Mouse (Mus musculus): Measurements from ENCODE around the gene Tnnc2.

The Tnnc2 gene

GRCm38 (mm10) chr2:164777246-164778014 is 2.3 kb downstream of the Tnnc2 start:
- ATAC-seq (ENCODE audit: insufficient number of reproducible peaks, low FRiP score, low TSS enrichment): no peak

- ATAC-seq (ENCODE audit: insufficient number of reproducible peaks, low FRiP score, low TSS enrichment): no peak
Measured at GRCm38 (mm10) chr2:164776801-164777200, 3.0 kb downstream of the Tnnc2 start.

DNA sequence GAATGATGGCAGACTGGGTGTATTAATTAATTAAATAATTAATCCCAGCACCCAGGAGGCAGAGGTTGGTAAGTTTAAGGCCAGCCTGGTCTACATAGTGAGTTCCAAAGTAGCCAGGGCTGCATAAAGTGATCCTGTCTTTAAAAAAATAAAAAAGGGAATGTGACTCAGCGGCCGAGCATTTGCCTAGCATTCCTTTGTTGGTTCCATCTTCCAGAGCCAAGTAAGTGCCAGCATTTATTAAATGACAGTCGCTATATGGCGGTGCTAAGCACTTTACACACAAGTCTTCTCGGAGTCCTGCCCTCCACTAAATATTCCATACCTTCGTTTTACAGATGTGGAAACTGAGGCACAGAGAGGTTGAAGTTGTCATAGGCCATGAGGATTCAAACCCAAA is 3.6 kb downstream of the Tnnc2 start:
- no peak for ATAC-seq (ENCODE audit: insufficient number of reproducible peaks, low FRiP score, low TSS enrichment)

DNA sequence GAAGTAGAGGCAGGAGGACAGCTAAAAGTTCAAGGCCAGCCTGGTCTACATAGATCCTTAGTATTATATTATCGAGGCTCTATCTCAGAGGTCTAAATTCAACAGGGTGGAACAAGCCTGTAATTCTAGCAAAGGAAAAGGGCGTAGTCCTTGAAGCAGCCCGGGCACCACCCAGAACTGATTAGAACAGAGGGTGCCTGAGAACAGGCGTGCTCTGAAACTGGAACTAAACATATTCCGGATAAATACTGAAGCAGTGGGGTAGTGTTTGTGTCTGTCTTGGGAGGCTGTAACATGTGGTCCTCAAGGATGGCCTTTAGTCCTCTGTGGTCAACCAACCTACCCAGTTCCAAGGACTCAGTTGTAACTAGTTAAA is 5.8 kb downstream of the Tnnc2 start:
- ATAC-seq (ENCODE audit: insufficient number of reproducible peaks, low FRiP score, low TSS enrichment): no peak

GRCm38 (mm10) chr2:164773229-164773988 is 6.4 kb downstream of the Tnnc2 start:
- no peak for ATAC-seq (ENCODE audit: insufficient number of reproducible peaks, low FRiP score, low TSS enrichment)

GRCm38 (mm10) chr2:164771123-164771522 is 8.6 kb downstream of the Tnnc2 start:
- ATAC-seq (ENCODE audit: insufficient number of reproducible peaks, low FRiP score, low TSS enrichment): no peak

- no peak for ATAC-seq (ENCODE audit: insufficient number of reproducible peaks, low FRiP score, low TSS enrichment)
Measured at GRCm38 (mm10) chr2:164770279-164770678, 9.5 kb downstream of the Tnnc2 start.

GRCm38 (mm10) chr2:164769258-164770037 is 10.3 kb downstream of the Tnnc2 start, which contains the start of gene Ube2c:
Gene Ube2c (plus strand): TSS chr2:164769898.
- ATAC-seq (ENCODE audit: insufficient number of reproducible peaks, low FRiP score, low TSS enrichment): peak; percentile 100

- ATAC-seq (ENCODE audit: insufficient number of reproducible peaks, low FRiP score, low TSS enrichment): no peak
Measured at GRCm38 (mm10) chr2:164767812-164768540, 11.8 kb downstream of the Tnnc2 start.

- ATAC-seq (ENCODE audit: insufficient number of reproducible peaks, low FRiP score, low TSS enrichment): no peak
Measured at GRCm38 (mm10) chr2:164765841-164766240, 13.9 kb downstream of the Tnnc2 start.

GRCm38 (mm10) chr2:164762593-164762992 is 17.2 kb downstream of the Tnnc2 start:
- no peak for ATAC-seq (ENCODE audit: insufficient number of reproducible peaks, low FRiP score, low TSS enrichment)

DNA sequence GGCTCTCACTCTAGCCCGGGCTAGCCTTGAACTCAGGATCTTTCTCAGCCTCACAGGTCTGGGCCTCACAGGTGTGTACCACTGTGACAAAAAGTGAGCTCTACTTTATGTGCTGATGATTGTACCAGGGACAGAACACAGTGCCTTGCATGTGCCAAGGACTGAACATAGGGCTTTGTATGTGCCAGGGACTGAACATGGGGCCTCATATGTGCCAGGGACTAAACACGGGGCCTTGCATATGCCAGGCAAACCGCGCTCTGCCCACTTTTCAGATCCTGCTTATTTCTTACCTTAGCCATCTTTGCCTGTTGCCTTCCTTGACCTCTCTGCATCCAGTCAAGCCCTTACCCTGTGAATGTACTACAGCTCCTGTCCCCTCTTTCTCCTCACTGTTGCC is 17.8 kb downstream of the Tnnc2 start:
- ATAC-seq (ENCODE audit: insufficient number of reproducible peaks, low FRiP score, low TSS enrichment): no peak

DNA sequence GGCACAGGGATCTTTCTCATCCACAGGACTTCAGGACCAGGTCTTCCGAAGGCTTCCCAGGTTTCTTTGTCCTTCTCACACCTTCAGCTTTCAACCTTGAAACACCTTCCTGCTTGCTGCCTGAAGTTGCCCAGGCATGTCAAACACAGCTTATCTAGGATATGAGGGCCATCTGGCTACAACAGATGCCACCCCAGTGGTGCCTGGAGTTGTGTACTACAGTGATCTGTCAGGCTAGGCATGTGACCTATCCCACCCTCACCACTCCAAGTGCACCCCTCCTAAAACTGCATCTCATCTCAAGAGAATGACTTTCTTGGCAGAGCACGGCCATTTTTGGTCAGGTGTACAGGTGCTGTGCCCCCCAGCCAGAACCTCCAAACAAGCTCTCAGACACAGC is 18.3 kb downstream of the Tnnc2 start:
- ATAC-seq (ENCODE audit: insufficient number of reproducible peaks, low FRiP score, low TSS enrichment): no peak

DNA sequence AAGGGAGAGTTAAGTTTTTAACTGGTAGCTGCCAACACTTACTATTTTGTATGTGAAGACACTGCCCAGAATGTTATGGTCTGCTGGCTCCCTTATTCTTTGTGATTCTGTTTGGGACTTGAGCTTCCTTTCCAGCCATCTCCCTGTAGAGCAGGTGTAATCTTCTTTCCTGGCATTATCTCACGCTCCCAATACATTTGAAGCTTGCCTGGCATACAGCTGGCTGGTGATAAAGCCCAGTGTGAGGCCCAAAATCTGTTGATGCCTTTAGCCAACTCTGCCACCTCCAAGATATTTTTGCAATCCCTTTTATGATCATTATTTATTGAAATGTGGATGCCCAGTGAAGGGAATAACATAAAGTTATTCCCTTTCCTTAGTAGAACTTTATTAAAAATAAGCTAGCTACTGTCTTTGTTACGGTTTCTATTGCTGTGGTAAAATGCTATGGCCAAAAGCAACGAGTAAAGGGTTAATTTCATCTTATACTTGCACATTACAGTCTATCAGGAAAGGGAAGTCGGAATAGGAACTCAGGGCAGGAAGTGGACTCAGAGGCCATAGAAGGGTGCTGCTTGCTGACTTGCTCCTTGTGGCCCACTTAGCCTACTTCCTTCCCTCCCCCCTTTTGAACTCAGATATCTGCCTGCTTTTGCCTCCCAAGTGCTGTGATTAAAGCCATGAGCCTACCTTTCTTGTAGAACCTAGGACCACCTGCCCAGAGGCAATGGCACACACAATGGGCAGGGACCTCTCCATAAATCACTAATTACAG is 19.5 kb downstream of the Tnnc2 start:
- no peak for ATAC-seq (ENCODE audit: insufficient number of reproducible peaks, low FRiP score, low TSS enrichment)

DNA sequence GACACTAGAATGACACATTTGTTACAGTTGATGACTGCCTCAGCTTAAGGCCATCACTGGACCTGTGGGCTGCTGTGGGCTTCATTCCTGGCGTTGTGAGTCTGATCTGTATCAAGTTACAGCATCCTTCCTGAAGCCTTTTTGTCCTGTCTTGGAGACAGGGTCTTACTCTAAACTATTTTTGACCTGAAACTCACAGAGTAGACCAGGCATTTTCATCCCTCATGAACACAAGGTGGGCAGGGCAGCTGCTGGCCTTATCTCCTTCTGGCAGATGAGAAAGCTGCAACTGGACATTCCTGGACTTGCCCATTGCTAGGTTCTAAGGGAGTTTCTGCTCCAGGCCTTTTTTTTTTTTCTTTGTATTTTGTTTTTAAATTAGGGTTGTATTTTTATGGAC is 21.1 kb downstream of the Tnnc2 start:
- no peak for ATAC-seq (ENCODE audit: insufficient number of reproducible peaks, low FRiP score, low TSS enrichment)

DNA sequence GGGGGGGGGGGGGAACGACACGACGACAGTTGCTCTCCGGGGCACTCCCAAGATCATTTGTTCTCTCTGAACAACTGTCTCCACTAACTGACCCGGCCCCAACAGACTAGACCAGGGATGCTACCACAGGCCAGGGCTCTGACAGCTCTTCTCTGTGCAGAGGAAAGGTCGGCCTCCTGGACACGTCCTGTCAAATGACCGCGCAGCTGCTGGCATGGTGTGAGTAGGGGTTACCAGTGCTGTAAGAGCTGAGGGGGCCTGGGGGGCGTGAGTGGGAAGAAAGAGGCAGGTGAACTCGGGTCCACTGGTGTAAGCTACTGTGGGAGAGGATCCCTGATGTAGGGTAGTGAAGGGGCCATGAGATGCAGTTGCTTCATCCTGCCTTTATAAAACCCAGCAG is 21.9 kb downstream of the Tnnc2 start:
- no peak for ATAC-seq (ENCODE audit: insufficient number of reproducible peaks, low FRiP score, low TSS enrichment)

DNA sequence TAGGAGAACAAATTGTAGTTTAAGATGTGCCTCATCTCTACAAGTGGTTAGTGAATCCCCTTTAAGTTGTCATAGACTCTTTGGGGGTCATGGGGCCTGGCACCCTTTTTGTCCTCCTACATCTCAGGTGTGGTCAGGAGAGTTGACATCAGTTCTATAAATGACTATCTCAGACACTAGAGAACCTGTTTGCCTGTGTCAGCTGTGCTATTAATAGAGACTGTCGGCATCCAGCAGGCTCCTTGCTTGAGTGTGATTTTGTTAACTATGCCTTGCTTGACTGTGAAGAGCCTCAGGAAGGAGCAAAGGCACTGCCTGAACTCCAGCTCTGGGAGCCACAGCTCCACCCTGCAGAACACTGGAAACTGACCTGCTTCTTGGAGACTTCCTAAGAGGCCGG is 25.0 kb downstream of the Tnnc2 start:
- no peak for ATAC-seq (ENCODE audit: insufficient number of reproducible peaks, low FRiP score, low TSS enrichment)

- ATAC-seq (ENCODE audit: insufficient number of reproducible peaks, low FRiP score, low TSS enrichment): no peak
Measured at GRCm38 (mm10) chr2:164754105-164754504, 25.7 kb downstream of the Tnnc2 start.

GRCm38 (mm10) chr2:164752454-164752853 is 27.3 kb downstream of the Tnnc2 start:
- ATAC-seq (ENCODE audit: insufficient number of reproducible peaks, low FRiP score, low TSS enrichment): no peak

DNA sequence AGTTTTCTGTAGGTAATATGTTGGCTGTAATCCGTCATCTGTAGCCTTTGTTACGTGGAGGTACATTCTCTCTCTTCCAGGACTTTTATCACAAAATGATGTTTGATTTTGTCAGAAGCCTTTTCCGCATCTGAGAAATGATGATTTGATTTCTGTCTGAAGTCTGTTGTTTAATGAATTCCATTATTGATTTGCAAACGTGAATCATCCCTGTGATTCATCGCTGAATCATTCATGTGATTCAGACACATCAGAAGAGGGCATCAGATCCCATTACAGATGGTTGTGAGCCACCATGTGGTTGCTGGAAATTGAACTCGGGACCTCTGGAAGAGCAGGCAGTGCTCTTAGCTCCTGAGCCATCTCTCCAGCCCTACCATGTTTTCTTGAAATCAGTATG is 30.8 kb downstream of the Tnnc2 start:
- ATAC-seq (ENCODE audit: insufficient number of reproducible peaks, low FRiP score, low TSS enrichment): no peak
